Mouse (Mus musculus) megakaryocyte, embryonic 14.5 days (primary cell): ENCODE data around the gene Polr2f. TPM values are rescaled to one million over a fixed set of nuclear protein-coding genes. Genes with fewer than 3 reads are reported as not detected.

Experiments
- H3K27me3 ChIP-seq: replicated peaks from 2 replicates; pipeline ENCODE3; 2012; ENCODE audit warnings: inconsistent platforms
- H3K36me3 ChIP-seq: replicated peaks from 2 replicates; pipeline ENCODE3; 2012; ENCODE audit warnings: low read length, inconsistent platforms, mixed read lengths
- H3K4me1 ChIP-seq: 2 replicates; pipeline ENCODE4 v1.6.1; 2012; ENCODE audit warnings: inconsistent platforms
- H3K4me3 ChIP-seq: replicated peaks from 2 replicates; pipeline ENCODE3; 2012; ENCODE audit warnings: moderate library complexity, mild to moderate bottlenecking, inconsistent platforms
- H3K9me3 ChIP-seq: 2 replicates; pipeline ENCODE4 v1.6.1; 2012; ENCODE audit warnings: inconsistent platforms
- FLI1 ChIP-seq: IDR thresholded peaks from 2 replicates; pipeline ENCODE4 v1.6.1; 2012; ENCODE audit warnings: low read length, inconsistent platforms, mixed read lengths
- GATA1 ChIP-seq: IDR thresholded peaks from 3 replicates; pipeline ENCODE4 v1.6.1; 2012; ENCODE audit warnings: mixed read lengths, low read length, inconsistent platforms, borderline replicate concordance
- polyA plus RNA-seq: library from polyadenylated mRNA; stranded (reverse); fragments of >175 nt; gene quantifications from 2 replicates; pipeline ENCODE4 v1.2.3, GENCODE M21; 2012; ENCODE audit warnings: low replicate concordance; ENCODE audit not compliant: insufficient read depth

The Polr2f gene
- polyA plus RNA-seq, 1 experiment, result 173 TPM

- Histone ChIP-seq H3K9me3 (peaks cover 9% of the 10 kb centered on the region), H3K36me3 (peaks cover 88% of the 10 kb centered on the region)
These were observed 10.0 kb upstream of the Polr2f start for GRCm38 (mm10) chr15:79130782-79131181.

GRCm38 (mm10) chr15:79131442-79131841 lies 9.4 kb upstream of the Polr2f start:
- Histone ChIP-seq H3K27me3 (peaks cover 3% of the 10 kb centered on the region), H3K36me3 (peaks cover 82% of the 10 kb centered on the region), H3K4me1 (no peaks in the 10 kb centered on the region; the same call in none of the 2 replicates), H3K4me3 (no peak overlapping the region), H3K9me3 (peaks cover 9% of the 10 kb centered on the region)
- TF ChIP-seq FLI1, result no peak
- no peak for TF ChIP-seq GATA1

More at GRCm38 (mm10) chr15:79130782-79131181, 10.0 kb upstream of the Polr2f start:
- H3K4me1 ChIP-seq, result peaks cover 4% of the 10 kb centered on the region; the same call in 1 of the 2 replicates
- no peak overlapping the region for H3K4me3 ChIP-seq
- TF ChIP-seq GATA1, result no peak
- no peak for TF ChIP-seq FLI1
- no peaks in the 10 kb centered on the region for H3K27me3 ChIP-seq

GRCm38 (mm10) chr15:79133191-79133661 lies 7.6 kb upstream of the Polr2f start:
- peaks cover 2% of the 10 kb centered on the region for H3K9me3 ChIP-seq
- H3K4me1 ChIP-seq, result no peaks in the 10 kb centered on the region; the same call in none of the 2 replicates
- H3K4me3 ChIP-seq, result no peak overlapping the region
- TF ChIP-seq GATA1 (no peak), FLI1 (no peak)
- peaks cover 64% of the 10 kb centered on the region for H3K36me3 ChIP-seq
- peaks cover 5% of the 10 kb centered on the region for H3K27me3 ChIP-seq

- Histone ChIP-seq H3K36me3 (peaks cover 52% of the 10 kb centered on the region), H3K27me3 (peaks cover 5% of the 10 kb centered on the region), H3K4me1 (no peaks in the 10 kb centered on the region; the same call in none of the 2 replicates), H3K9me3 (peaks cover 3% of the 10 kb centered on the region; the same call in 1 of the 2 replicates), H3K4me3 (no peak overlapping the region)
- TF ChIP-seq GATA1 (no peak), FLI1 (no peak)
These were observed 6.1 kb upstream of the Polr2f start for GRCm38 (mm10) chr15:79134496-79135270.

GRCm38 (mm10) chr15:79135332-79135731 lies 5.5 kb upstream of the Polr2f start:
- peaks cover 45% of the 10 kb centered on the region for H3K36me3 ChIP-seq
- peaks cover 4% of the 10 kb centered on the region for H3K4me1 ChIP-seq
- TF ChIP-seq FLI1 (no peak), GATA1 (no peak)
- H3K9me3 ChIP-seq, result peaks cover 3% of the 10 kb centered on the region; the same call in 1 of the 2 replicates
- H3K27me3 ChIP-seq, result peaks cover 5% of the 10 kb centered on the region
- no peak overlapping the region for H3K4me3 ChIP-seq

GRCm38 (mm10) chr15:79135783-79136575 lies 4.8 kb upstream of the Polr2f start:
- H3K27me3 ChIP-seq, result peaks cover 5% of the 10 kb centered on the region
- TF ChIP-seq FLI1 (no peak), GATA1 (no peak)
- no peak overlapping the region for H3K4me3 ChIP-seq
- peaks cover 11% of the 10 kb centered on the region for H3K4me1 ChIP-seq
- H3K36me3 ChIP-seq, result peaks cover 39% of the 10 kb centered on the region
- peaks cover 3% of the 10 kb centered on the region; the same call in 1 of the 2 replicates for H3K9me3 ChIP-seq

- TF ChIP-seq GATA1 (no peak), FLI1 (no peak)
These were observed 1.2 kb upstream of the Polr2f start for GRCm38 (mm10) chr15:79139640-79140039.

GRCm38 (mm10) chr15:79141566-79141917 lies 733 bp downstream of the Polr2f start:
- H3K27me3 ChIP-seq, result peaks cover 2% of the 10 kb centered on the region

More at GRCm38 (mm10) chr15:79139640-79140039, 1.2 kb upstream of the Polr2f start:
- Histone ChIP-seq H3K4me3 (peak overlapping the region; percentile 10), H3K4me1 (peaks cover 38% of the 10 kb centered on the region), H3K9me3 (peaks cover 3% of the 10 kb centered on the region; the same call in 1 of the 2 replicates), H3K27me3 (peaks cover 5% of the 10 kb centered on the region), H3K36me3 (peaks cover 12% of the 10 kb centered on the region)

GRCm38 (mm10) chr15:79143316-79143715 lies 2.5 kb downstream of the Polr2f start:
- Histone ChIP-seq H3K36me3 (peaks cover 46% of the 10 kb centered on the region), H3K4me1 (peaks cover 38% of the 10 kb centered on the region), H3K9me3 (peaks cover 3% of the 10 kb centered on the region; the same call in 1 of the 2 replicates), H3K4me3 (peak overlapping the region; percentile 6), H3K27me3 (no peaks in the 10 kb centered on the region)
- TF ChIP-seq FLI1, result no peak

More at GRCm38 (mm10) chr15:79141566-79141917, 733 bp downstream of the Polr2f start:
- TF ChIP-seq FLI1, result no peak
- TF ChIP-seq GATA1, result no peak
- H3K4me1 ChIP-seq, result peaks cover 38% of the 10 kb centered on the region
- peaks cover 3% of the 10 kb centered on the region; the same call in 1 of the 2 replicates for H3K9me3 ChIP-seq
- H3K4me3 ChIP-seq, result peak overlapping the region; percentile 99
- peaks cover 28% of the 10 kb centered on the region for H3K36me3 ChIP-seq
